In genomic region chr3:32615376-32615775, GRCm38 (mm10) we compare ENCODE assay signal across 8 mouse cellular contexts. TPM values are rescaled to one million over a fixed set of nuclear protein-coding genes. Genes with fewer than 3 reads are reported as not detected.
DNase-seq lines count a peak whose midpoint lies in the region; ATAC-seq and TF ChIP-seq lines count a peak whose summit lies in the region.

No protein-coding gene starts in this region.

- peaks cover 8% of the 10 kb centered on the region; the same call in 1 of the 2 replicates for H3K4me1 ChIP-seq in lung, embryonic 16.5 days (replicated peaks; ENCODE audit: control insufficient read depth, insufficient read depth, low read length)
- peaks cover 18% of the 10 kb centered on the region for H3K4me1 ChIP-seq in forebrain, embryonic 10.5 days
- H3K4me1 ChIP-seq in limb, embryonic 14.5 days (ENCODE audit: control insufficient read depth, insufficient read depth, low read length) = peaks cover 4% of the 10 kb centered on the region
- peaks cover 7% of the 10 kb centered on the region for H3K4me1 ChIP-seq in stomach, embryonic 16.5 days (ENCODE audit: control insufficient read depth, insufficient read depth, low read length)

- no peaks in the 10 kb centered on the region for H3K9me3 ChIP-seq in lung, embryonic 16.5 days (ENCODE audit: control insufficient read depth, low read length)
- H3K9me3 ChIP-seq in forebrain, embryonic 10.5 days = no peaks in the 10 kb centered on the region; the same call in 1 of the 2 replicates
- H3K9me3 ChIP-seq in limb, embryonic 14.5 days (ENCODE audit: control insufficient read depth, low read length) = no peaks in the 10 kb centered on the region
- no peaks in the 10 kb centered on the region for H3K9me3 ChIP-seq in stomach, embryonic 16.5 days (replicated peaks; ENCODE audit: control insufficient read depth, low read length)

- H3K4me2 ChIP-seq in lung, embryonic 16.5 days (ENCODE audit: low read depth, low read length) = peak overlapping the region; percentile 59
- H3K4me2 ChIP-seq in limb, embryonic 14.5 days (replicated peaks; ENCODE audit: low read depth, low read length, severe bottlenecking) = peak overlapping the region; percentile 50
- peak overlapping the region; percentile 61 for H3K4me2 ChIP-seq in stomach, embryonic 16.5 days (ENCODE audit: low read depth, low read length)

- DNase-seq in lung, postnatal 25 days (ENCODE audit: low spot score) = no peak
- no peak for DNase-seq in forebrain, embryonic 10.5 days (ENCODE audit: extremely low spot score, low spot score)
- no peak for DNase-seq in limb, embryonic 14.5 days (ENCODE audit: low spot score)
- DNase-seq in layer of hippocampus, postnatal 14 days (ENCODE audit: low spot score in 2 of 2) = no peak
- DNase-seq in yolk sac, embryonic 10.5 days (ENCODE audit: low spot score) = no peak
- no peak for DNase-seq in cerebellum, adult 8-10 months

- H3K9ac ChIP-seq in lung, embryonic 16.5 days (ENCODE audit: low read length) = peak overlapping the region; percentile 80
- peak overlapping the region; percentile 77; the same call in 1 of the 2 replicates for H3K9ac ChIP-seq in limb, embryonic 14.5 days (ENCODE audit: low read depth, low read length, severe bottlenecking)
- peak overlapping the region; percentile 82 for H3K9ac ChIP-seq in stomach, embryonic 16.5 days (ENCODE audit: low read length)

- H3K27me3 ChIP-seq in lung, embryonic 16.5 days (ENCODE audit: control insufficient read depth, insufficient read depth, low read depth, low read length) = no peaks in the 10 kb centered on the region
- H3K27me3 ChIP-seq in forebrain, embryonic 10.5 days (ENCODE audit: poor library complexity, severe bottlenecking) = peaks cover 14% of the 10 kb centered on the region; the same call in 1 of the 2 replicates
- no peaks in the 10 kb centered on the region for H3K27me3 ChIP-seq in limb, embryonic 14.5 days (ENCODE audit: control insufficient read depth, insufficient read depth, low read length)
- H3K27me3 ChIP-seq in stomach, embryonic 16.5 days (ENCODE audit: control insufficient read depth, insufficient read depth, low read length) = no peaks in the 10 kb centered on the region

- H3K4me3 ChIP-seq in lung, embryonic 16.5 days (ENCODE audit: low read length) = peak overlapping the region; percentile 76
- H3K4me3 ChIP-seq in forebrain, embryonic 10.5 days = peak overlapping the region; percentile 78; the same call in 1 of the 2 replicates
- H3K4me3 ChIP-seq in limb, embryonic 14.5 days (replicated peaks; ENCODE audit: low read length) = peak overlapping the region; percentile 65
- peak overlapping the region; percentile 66 for H3K4me3 ChIP-seq in stomach, embryonic 16.5 days (replicated peaks; ENCODE audit: low read length)

- 32% methylated on average over 5 of the region's 5 CpGs for WGBS in lung, embryonic 16.5 days
- 85% methylated on average over 5 of the region's 5 CpGs for WGBS in forebrain, embryonic 10.5 days
- 54% methylated on average over 5 of the region's 5 CpGs for WGBS in limb, embryonic 14.5 days
- 31% methylated on average over 5 of the region's 5 CpGs for WGBS in stomach, embryonic 16.5 days

- no peak for ATAC-seq in lung, embryonic 16.5 days (ENCODE audit: low read depth)
- no peak for ATAC-seq in limb, embryonic 14.5 days (ENCODE audit: low FRiP score, low read depth)
- ATAC-seq in stomach, embryonic 16.5 days (ENCODE audit: insufficient read depth, low FRiP score) = no peak

- TF ChIP-seq POLR2A in limb, embryonic 14.5 days (IDR thresholded peaks at IDR 0.05; ENCODE audit: borderline replicate concordance, extremely low read depth, insufficient read depth, insufficient read length) = no peak

- H3K36me3 ChIP-seq in lung, embryonic 16.5 days (ENCODE audit: control insufficient read depth, insufficient read depth, low read length) = no peaks in the 10 kb centered on the region
- no peaks in the 10 kb centered on the region; the same call in 1 of the 2 replicates for H3K36me3 ChIP-seq in forebrain, embryonic 10.5 days (replicated peaks)
- H3K36me3 ChIP-seq in limb, embryonic 14.5 days (ENCODE audit: control insufficient read depth, insufficient read depth, low read length) = no peaks in the 10 kb centered on the region
- no peaks in the 10 kb centered on the region for H3K36me3 ChIP-seq in stomach, embryonic 16.5 days (ENCODE audit: control insufficient read depth, insufficient read depth, low read length)

- H3K27ac ChIP-seq in lung, embryonic 16.5 days (ENCODE audit: low read length) = no peak overlapping the region; the same call in 1 of the 2 replicates
- H3K27ac ChIP-seq in forebrain, embryonic 10.5 days = no peak overlapping the region
- H3K27ac ChIP-seq in limb, embryonic 14.5 days (replicated peaks; ENCODE audit: low read depth, low read length) = no peak overlapping the region
- H3K27ac ChIP-seq in stomach, embryonic 16.5 days (ENCODE audit: low read length) = no peak overlapping the region

RNA-seq across cellular contexts. Expression of gene Gnb4, which starts 1.0 kb away (rescaled TPM):
- polyA plus RNA-seq in lung, embryonic 16.5 days (2015; fragmentation: Nextera tagmentation; extraction: Ambion mirVana) = 83.1 and 89.1 TPM in 2 replicates
- 36.7 and 38.4 TPM in 2 replicates for polyA plus RNA-seq in forebrain, embryonic 10.5 days (2016; fragmentation: Nextera tagmentation; extraction: Ambion mirVana)
- 70.3 and 97.8 TPM in 2 replicates for polyA plus RNA-seq in limb, embryonic 14.5 days (2012; rRNA removed)
- 78.0 and 84.9 TPM in 2 replicates for polyA plus RNA-seq in limb, embryonic 14.5 days (2014; fragmentation: Nextera tagmentation; extraction: Ambion mirVana)
- polyA plus RNA-seq in stomach, embryonic 16.5 days (2015; fragmentation: Nextera tagmentation; extraction: Ambion mirVana) = 66.1 and 73.3 TPM in 2 replicates
- 10 to 100 TPM; 42.7 to 43.7 TPM for total RNA-seq in layer of hippocampus, postnatal 14 days (2021)
